Mouse (Mus musculus) embryo, embryonic 10.5 days (tissue): ENCODE measurements at regions not wholly inside any gene's neighbourhood (a gene's known extent, or its start where the extent isn't known, plus 50 kb on each side); places are given as distances from the start of the nearest gene placed in this dataset.
A peak's percentile ranks its signal among the peaks of the same experiment; 100 is the strongest.

Experiments
- DNase-seq: peaks from one replicate; pipeline ENCODE4 v3.0.0-alpha.2; 2015; ENCODE audit warnings: low spot score

GRCm38 (mm10) chr12:10572378-10572650 is 181.7 kb downstream of the Rdh14 start:
- no peak for DNase-seq

GRCm38 (mm10) chr12:10573381-10573780 is 182.8 kb downstream of the Rdh14 start:
- DNase-seq = peak; percentile 43

- DNase-seq = no peak
Observed at GRCm38 (mm10) chr12:10582840-10583614, 192.5 kb downstream of the Rdh14 start.

GRCm38 (mm10) chr12:10584026-10584425 is 193.5 kb downstream of the Rdh14 start:
- no peak for DNase-seq

- peak; percentile 91 for DNase-seq
Observed at GRCm38 (mm10) chr12:10589537-10589936, 199.0 kb downstream of the Rdh14 start.

GRCm38 (mm10) chr12:10597976-10598746 is 207.6 kb downstream of the Rdh14 start:
- DNase-seq = peak; percentile 77

- no peak for DNase-seq
Observed at GRCm38 (mm10) chr12:10600111-10600510, 209.5 kb downstream of the Rdh14 start.

- no peak for DNase-seq
Observed at GRCm38 (mm10) chr12:10618319-10618718, 227.7 kb downstream of the Rdh14 start.

- no peak for DNase-seq
Observed at GRCm38 (mm10) chr12:10620541-10620940, 230.0 kb downstream of the Rdh14 start.

- DNase-seq = no peak
Observed at GRCm38 (mm10) chr12:10638591-10638990, 248.0 kb downstream of the Rdh14 start.

- DNase-seq = no peak
Observed at GRCm38 (mm10) chr12:10654466-10655184, 264.1 kb downstream of the Rdh14 start.

- no peak for DNase-seq
Observed at GRCm38 (mm10) chr12:10655185-10655544, 264.6 kb downstream of the Rdh14 start.

- no peak for DNase-seq
Observed at GRCm38 (mm10) chr12:10658826-10659225, 268.3 kb downstream of the Rdh14 start.

- DNase-seq = no peak
Observed at GRCm38 (mm10) chr12:10686747-10687146, 296.2 kb downstream of the Rdh14 start.
